11 mouse cellular contexts compared by ENCODE assay signal in the genomic region with DNA sequence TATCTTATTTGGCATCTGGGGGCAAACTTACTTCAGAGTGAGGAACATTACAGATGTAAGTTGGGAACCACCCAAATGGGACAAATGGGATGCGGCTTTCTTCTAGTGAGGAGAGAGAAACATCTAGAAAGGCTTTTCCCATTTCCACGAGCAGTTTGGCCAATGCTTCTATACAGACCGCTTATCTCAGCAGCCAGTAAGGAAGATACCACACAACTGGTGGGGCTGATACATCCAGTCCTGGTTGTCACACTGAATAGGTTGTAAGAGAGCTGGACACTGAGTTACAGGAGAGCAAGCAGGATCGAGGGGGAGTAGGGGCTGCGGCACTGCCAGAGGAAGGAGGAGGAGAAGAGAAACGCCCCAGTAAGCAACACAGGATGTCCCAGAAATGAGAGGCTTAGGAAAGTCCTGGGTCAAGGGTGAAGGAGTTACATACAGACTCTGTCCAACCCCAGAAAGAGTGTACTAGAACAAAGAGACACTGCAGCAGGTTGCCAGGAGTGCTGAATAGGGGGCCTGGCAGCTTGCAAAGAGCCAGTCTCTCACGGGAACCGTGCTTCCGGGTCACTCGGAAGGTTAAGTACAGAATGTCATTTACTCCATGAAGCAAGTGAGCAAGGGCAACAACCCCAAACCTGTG.
DNase-seq lines count a peak whose midpoint lies in the region; ATAC-seq and TF ChIP-seq lines count a peak whose summit lies in the region.
"Had no signal": no experiment of that assay in that cellular context is flagged by ENCODE, and none has a peak within 500 bp of the region (broad histone marks: within the 10 kb centered on the region; RNA-seq: fewer than 3 reads in every experiment).

No protein-coding gene starts in this region.

- H3K27me3 ChIP-seq in heart, embryonic 10.5 days (ENCODE audit: insufficient read depth, poor library complexity, severe bottlenecking), result no peaks in the 10 kb centered on the region
- no peaks in the 10 kb centered on the region for H3K27me3 ChIP-seq in heart, adult 2 months (ENCODE audit: control insufficient read depth, insufficient read depth, low read length)
- no peaks in the 10 kb centered on the region for H3K27me3 ChIP-seq in neural tube, embryonic 11.5 days (ENCODE audit: control insufficient read depth, insufficient read depth, low read length)
- H3K27me3 ChIP-seq in neural tube, embryonic 13.5 days, result no peaks in the 10 kb centered on the region

- H3K36me3 ChIP-seq in heart, embryonic 10.5 days, result no peaks in the 10 kb centered on the region
- no peaks in the 10 kb centered on the region for H3K36me3 ChIP-seq in heart, adult 2 months (ENCODE audit: control insufficient read depth, insufficient read depth, low read length)
- H3K36me3 ChIP-seq in neural tube, embryonic 11.5 days (ENCODE audit: control insufficient read depth, insufficient read depth, low read length), result no peaks in the 10 kb centered on the region
- H3K36me3 ChIP-seq in neural tube, embryonic 13.5 days, result no peaks in the 10 kb centered on the region

- no peak overlapping the region for H3K9ac ChIP-seq in heart, adult 2 months (ENCODE audit: low read depth, low read length)
- no peak overlapping the region for H3K9ac ChIP-seq in neural tube, embryonic 11.5 days (ENCODE audit: low read length)
- no peak overlapping the region for H3K9ac ChIP-seq in neural tube, embryonic 13.5 days

- no peak for ATAC-seq in neural tube, embryonic 11.5 days (ENCODE audit: insufficient read depth, low FRiP score, low TSS enrichment)
- no peak; the same call in 1 of the 2 replicates for ATAC-seq in neural tube, embryonic 13.5 days (ENCODE audit: low read depth)

- TF ChIP-seq EP300 in heart, adult 2 months (IDR thresholded peaks at IDR 0.05; ENCODE audit: insufficient read depth, low read depth, low read length), result no peak

- no peak overlapping the region for H3K4me3 ChIP-seq in heart, embryonic 10.5 days
- H3K4me3 ChIP-seq in heart, adult 2 months, result no peak overlapping the region
- no peak overlapping the region for H3K4me3 ChIP-seq in neural tube, embryonic 11.5 days (ENCODE audit: low read depth, low read length)
- no peak overlapping the region for H3K4me3 ChIP-seq in neural tube, embryonic 13.5 days
- H3K4me3 ChIP-seq: myocyte had no signal

- no peak for DNase-seq in heart, embryonic 10.5 days (ENCODE audit: low spot score)
- DNase-seq in heart, adult 2 months, result no peak
- peak; percentile 44 for DNase-seq in neural tube, embryonic 11.5 days (ENCODE audit: low spot score)
- no peak for DNase-seq in neural tube, embryonic 10.5 days (ENCODE audit: extremely low spot score, low spot score)
- DNase-seq in kidney, postnatal 14 days, result peak; percentile 61
- DNase-seq in gastrocnemius, adult 8-10 months (ENCODE audit: low spot score in 2 of 2), result no peak
- DNase-seq in spleen, adult 12 weeks (ENCODE audit: low spot score), result no peak
- DNase-seq: spleen, adult 18-20 months; thymus, postnatal 14 days had no signal

- no peak overlapping the region for H3K4me2 ChIP-seq in neural tube, embryonic 11.5 days (ENCODE audit: low read depth)
- no peak overlapping the region for H3K4me2 ChIP-seq in neural tube, embryonic 13.5 days

- intact Hi-C loops in heart, adult 2 months (cut with DNase I), result no loop called here

- H3K9me3 ChIP-seq in heart, embryonic 10.5 days, result no peaks in the 10 kb centered on the region
- H3K9me3 ChIP-seq in neural tube, embryonic 11.5 days (ENCODE audit: control insufficient read depth, low read length), result no peaks in the 10 kb centered on the region
- no peaks in the 10 kb centered on the region for H3K9me3 ChIP-seq in neural tube, embryonic 13.5 days

- WGBS in heart, embryonic 10.5 days, result 49% methylated on average over 10 of the region's 10 CpGs
- 44% methylated on average over 10 of the region's 10 CpGs for WGBS in heart, adult 2 months
- 48% methylated on average over 10 of the region's 10 CpGs for WGBS in neural tube, embryonic 11.5 days
- 34% methylated on average over 10 of the region's 10 CpGs for WGBS in neural tube, embryonic 13.5 days

- H3K27ac ChIP-seq in heart, embryonic 10.5 days, result peak overlapping the region; percentile 87
- H3K27ac ChIP-seq in heart, adult 2 months, result no peak overlapping the region
- H3K27ac ChIP-seq in neural tube, embryonic 11.5 days (ENCODE audit: low read depth, low read length), result no peak overlapping the region
- H3K27ac ChIP-seq in neural tube, embryonic 13.5 days (replicated peaks), result 0 out of 2 replicates have a peak overlapping the region, but pooled peaks have one; percentile 42

- H3K4me1 ChIP-seq in heart, embryonic 10.5 days, result peaks cover 57% of the 10 kb centered on the region
- peaks cover 15% of the 10 kb centered on the region for H3K4me1 ChIP-seq in heart, adult 2 months (ENCODE audit: control insufficient read depth, insufficient read depth, low read length)
- peaks cover 18% of the 10 kb centered on the region for H3K4me1 ChIP-seq in neural tube, embryonic 11.5 days (ENCODE audit: control insufficient read depth, insufficient read depth, low read length)
- peaks cover 38% of the 10 kb centered on the region for H3K4me1 ChIP-seq in neural tube, embryonic 13.5 days (replicated peaks)

- no peak for TF ChIP-seq CTCF in heart, adult 2 months (IDR thresholded peaks at IDR 0.05)

- no peaks in the 10 kb centered on the region for H3K79me2 ChIP-seq in heart, adult 2 months (replicated peaks; ENCODE audit: control insufficient read depth, insufficient read depth, low read length)

- TF ChIP-seq POLR2A in heart, adult 2 months (IDR thresholded peaks at IDR 0.05; ENCODE audit: insufficient read depth, low read depth, low read length), result no peak

Comparison
In these comparisons a context has a peak if more than half of its experiments do, and no peak if none do; other contexts are left out.
1. DNase-seq: peak in neural tube, embryonic 11.5 days (single experiment) and kidney, postnatal 14 days (single experiment); none in heart, embryonic 10.5 days (single experiment), heart, adult 2 months (0 of 2), neural tube, embryonic 10.5 days (single experiment), gastrocnemius, adult 8-10 months (0 of 2) and spleen, adult 12 weeks (single experiment).
2. H3K27ac ChIP-seq: peak in heart, embryonic 10.5 days (single experiment) and neural tube, embryonic 13.5 days (single experiment); none in heart, adult 2 months (single experiment) and neural tube, embryonic 11.5 days (single experiment).